ENCODE assay signal across 11 mouse cellular contexts in genomic region chr15:64626359-64626758, GRCm38 (mm10).
DNase-seq lines count a peak whose midpoint lies in the region; ATAC-seq and TF ChIP-seq lines count a peak whose summit lies in the region.
"Had no signal": no experiment of that assay in that cellular context is flagged by ENCODE, and none has a peak within 500 bp of the region (broad histone marks: within the 10 kb centered on the region; RNA-seq: fewer than 3 reads in every experiment).

No protein-coding gene starts in this region.

- H3K9ac ChIP-seq in embryonic facial prominence, embryonic 12.5 days, result no peak overlapping the region
- H3K9ac ChIP-seq in lung, postnatal 0 days (replicated peaks; ENCODE audit: low read depth), result no peak overlapping the region
- H3K9ac ChIP-seq in intestine, embryonic 16.5 days (ENCODE audit: low read depth, low read length), result no peak overlapping the region
- H3K9ac ChIP-seq: liver, embryonic 14.5 days had no signal

- peak; percentile 24; the same call in 1 of the 2 replicates for ATAC-seq in embryonic facial prominence, embryonic 12.5 days (ENCODE audit: insufficient number of reproducible peaks, insufficient read depth, low FRiP score, low TSS enrichment)
- ATAC-seq in lung, postnatal 0 days, result peak; percentile 30; the same call in 1 of the 2 replicates
- ATAC-seq in megakaryocyte-erythroid progenitor cell, adult 5-6 weeks (replicated peaks; ENCODE audit: low FRiP score, low TSS enrichment, poor library complexity, severe bottlenecking), result peak; percentile 63; the same call in 1 of the 2 replicates
- no peak for ATAC-seq in intestine, embryonic 16.5 days

- no peak overlapping the region for H3K4me2 ChIP-seq in embryonic facial prominence, embryonic 12.5 days (replicated peaks)
- H3K4me2 ChIP-seq in lung, postnatal 0 days (replicated peaks; ENCODE audit: low read depth, low read length), result no peak overlapping the region
- H3K4me2 ChIP-seq in intestine, embryonic 16.5 days (ENCODE audit: low read depth, low read length), result no peak overlapping the region

- no peaks in the 10 kb centered on the region for H3K4me1 ChIP-seq in embryonic facial prominence, embryonic 12.5 days
- H3K4me1 ChIP-seq in embryonic facial prominence, embryonic 10.5 days, result no peaks in the 10 kb centered on the region
- no peaks in the 10 kb centered on the region for H3K4me1 ChIP-seq in lung, postnatal 0 days (ENCODE audit: insufficient read depth, low read depth, low read length)
- no peaks in the 10 kb centered on the region for H3K4me1 ChIP-seq in intestine, embryonic 16.5 days (ENCODE audit: control insufficient read depth, insufficient read depth, low read length)

- TF ChIP-seq EP300 in lung, postnatal 0 days (IDR thresholded peaks at IDR 0.05), result no peak

- no peaks in the 10 kb centered on the region for H3K27me3 ChIP-seq in embryonic facial prominence, embryonic 12.5 days
- H3K27me3 ChIP-seq in embryonic facial prominence, embryonic 10.5 days (replicated peaks; ENCODE audit: low read depth, poor library complexity, severe bottlenecking), result no peaks in the 10 kb centered on the region
- no peaks in the 10 kb centered on the region for H3K27me3 ChIP-seq in lung, postnatal 0 days (replicated peaks; ENCODE audit: insufficient read depth, low read length)
- no peaks in the 10 kb centered on the region for H3K27me3 ChIP-seq in intestine, embryonic 16.5 days (replicated peaks; ENCODE audit: control insufficient read depth, insufficient read depth, low read length)

- H3K4me3 ChIP-seq in embryonic facial prominence, embryonic 12.5 days, result no peak overlapping the region
- no peak overlapping the region for H3K4me3 ChIP-seq in embryonic facial prominence, embryonic 10.5 days
- H3K4me3 ChIP-seq in lung, postnatal 0 days (ENCODE audit: low read depth, low read length), result no peak overlapping the region
- H3K4me3 ChIP-seq in intestine, embryonic 16.5 days (ENCODE audit: low read length), result no peak overlapping the region
- H3K4me3 ChIP-seq: heart, adult 2 months had no signal

- no peak for TF ChIP-seq CTCF in lung, postnatal 0 days (IDR thresholded peaks at IDR 0.05)

- no peak for DNase-seq in embryonic facial prominence, embryonic 10.5 days (ENCODE audit: low spot score)
- no peak for DNase-seq in lung, postnatal 0 days (ENCODE audit: low spot score)
- DNase-seq in lung, postnatal 14 days, result no peak
- peak; percentile 74 for DNase-seq in R1 (ENCODE audit: low read depth, low spot score)
- no peak for DNase-seq in right cerebral cortex, postnatal 36 days (ENCODE audit: low spot score in 2 of 2)
- DNase-seq: heart, adult 2 months; kidney, adult 11 months had no signal

- WGBS in embryonic facial prominence, embryonic 12.5 days, result 85% methylated on average over 6 of the region's 6 CpGs
- WGBS in embryonic facial prominence, embryonic 10.5 days, result 88% methylated on average over 6 of the region's 6 CpGs
- 85% methylated on average over 6 of the region's 6 CpGs for WGBS in lung, postnatal 0 days
- WGBS in intestine, embryonic 16.5 days, result 90% methylated on average over 6 of the region's 6 CpGs

- no peak overlapping the region for H3K27ac ChIP-seq in embryonic facial prominence, embryonic 12.5 days
- H3K27ac ChIP-seq in embryonic facial prominence, embryonic 10.5 days (replicated peaks), result no peak overlapping the region
- H3K27ac ChIP-seq in lung, postnatal 0 days (ENCODE audit: low read length), result no peak overlapping the region
- no peak overlapping the region for H3K27ac ChIP-seq in intestine, embryonic 16.5 days (ENCODE audit: low read length)
- H3K27ac ChIP-seq: heart, adult 2 months; liver, embryonic 14.5 days had no signal

- no peaks in the 10 kb centered on the region for H3K36me3 ChIP-seq in embryonic facial prominence, embryonic 12.5 days
- H3K36me3 ChIP-seq in embryonic facial prominence, embryonic 10.5 days (replicated peaks), result no peaks in the 10 kb centered on the region
- no peaks in the 10 kb centered on the region for H3K36me3 ChIP-seq in lung, postnatal 0 days (ENCODE audit: insufficient read depth, low read length)
- no peaks in the 10 kb centered on the region for H3K36me3 ChIP-seq in intestine, embryonic 16.5 days (ENCODE audit: control insufficient read depth, insufficient read depth, low read length)

- H3K9me3 ChIP-seq in embryonic facial prominence, embryonic 12.5 days, result no peaks in the 10 kb centered on the region
- no peaks in the 10 kb centered on the region for H3K9me3 ChIP-seq in embryonic facial prominence, embryonic 10.5 days
- H3K9me3 ChIP-seq in lung, postnatal 0 days (ENCODE audit: low read length), result no peaks in the 10 kb centered on the region
- no peaks in the 10 kb centered on the region for H3K9me3 ChIP-seq in intestine, embryonic 16.5 days (ENCODE audit: control insufficient read depth, low read length)
